Mouse (Mus musculus): Measurements from ENCODE around the gene Osbpl5. TPM values are rescaled to one million over a fixed set of nuclear protein-coding genes. Genes with fewer than 3 reads are reported as not detected.
A peak's percentile ranks its signal among the peaks of the same experiment; 100 is the strongest.

Osbpl5 gene
- total RNA-seq, 2 experiments from 2014 or later = 12.7 to 18.4 TPM

DNA sequence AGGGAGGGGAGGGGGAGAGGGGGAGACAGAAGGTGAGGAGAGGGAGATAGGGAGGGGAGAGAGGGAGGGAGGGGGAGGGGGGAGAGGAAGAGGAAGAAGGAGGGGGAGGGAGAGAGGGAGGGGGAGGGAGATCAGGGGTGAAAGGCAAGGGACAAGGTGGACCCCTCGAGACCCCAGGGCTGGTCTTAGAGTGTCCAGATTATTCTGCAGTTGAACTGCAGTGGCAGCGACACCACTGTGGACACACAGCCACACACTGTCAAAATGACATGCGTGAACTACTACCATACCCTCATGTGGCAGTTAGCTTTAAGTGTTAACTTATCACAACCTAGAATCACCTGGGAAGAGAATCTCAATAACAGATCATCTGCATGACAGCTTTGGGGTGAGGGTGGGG is 7.7 kb downstream of the Osbpl5 start:
- intact Hi-C loops (cut with DNase I) = loop anchor here (5.0 kb wide), 1 partner anchor 162 kb away; no protein-coding TSS in a partner anchor
- peak; percentile 5 for DNase-seq
- H3K27ac ChIP-seq = no peak overlapping the region
- H3K4me3 ChIP-seq = no peak overlapping the region
- no peak for TF ChIP-seq CTCF (IDR thresholded peaks at IDR 0.05)

DNA sequence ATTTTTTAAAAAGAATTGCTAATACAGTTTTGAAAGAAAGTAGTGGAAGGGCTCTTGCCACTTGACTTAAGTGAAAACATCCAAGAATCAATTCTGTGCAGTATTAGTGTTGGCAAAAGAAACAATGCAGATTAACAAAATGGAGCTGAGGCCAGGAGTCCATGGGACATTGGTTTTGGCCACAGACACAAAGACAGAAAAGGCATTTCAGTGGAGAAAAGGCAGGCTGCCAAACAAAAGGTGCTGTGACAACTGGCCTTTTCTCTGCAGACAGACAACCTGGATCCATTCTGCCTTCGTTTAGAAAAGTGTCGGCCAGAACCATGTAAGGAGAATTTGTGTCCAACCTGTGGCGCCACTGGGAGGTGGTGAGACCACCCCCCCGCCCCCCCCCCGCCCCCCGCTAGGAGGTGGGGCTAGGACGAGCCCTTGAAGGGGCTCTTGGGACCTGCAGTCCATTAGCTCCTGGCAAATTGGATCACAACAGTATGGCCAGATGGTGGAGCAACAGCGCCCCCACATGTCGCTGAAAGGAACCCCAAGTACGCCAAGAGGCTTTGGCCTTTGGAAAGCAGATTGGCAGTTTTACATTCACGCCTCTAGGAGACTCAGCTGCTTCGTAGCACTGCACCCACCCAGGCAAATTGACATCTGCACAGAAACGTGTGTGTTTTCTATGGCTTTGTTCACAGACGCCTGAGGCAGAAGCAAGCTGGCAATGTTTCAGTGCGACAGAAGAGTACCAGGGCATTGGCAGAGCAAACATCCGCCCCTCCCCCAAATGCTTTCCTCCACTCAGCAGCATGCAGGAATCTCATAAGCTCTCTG is 8.5 kb downstream of the Osbpl5 start:
- peak; percentile 92 for TF ChIP-seq CTCF (IDR thresholded peaks at IDR 0.05)
- Histone ChIP-seq H3K4me3 (peak overlapping the region; percentile 45), H3K27ac (0 out of 2 replicates have a peak overlapping the region, but pooled peaks have one; percentile 49)
- DNase-seq = peak; percentile 90
- intact Hi-C loops (cut with DNase I) = loop anchor here (1.0 to 5.0 kb wide), 3 partner anchors 16 to 161 kb away; no protein-coding TSS in a partner anchor

DNA sequence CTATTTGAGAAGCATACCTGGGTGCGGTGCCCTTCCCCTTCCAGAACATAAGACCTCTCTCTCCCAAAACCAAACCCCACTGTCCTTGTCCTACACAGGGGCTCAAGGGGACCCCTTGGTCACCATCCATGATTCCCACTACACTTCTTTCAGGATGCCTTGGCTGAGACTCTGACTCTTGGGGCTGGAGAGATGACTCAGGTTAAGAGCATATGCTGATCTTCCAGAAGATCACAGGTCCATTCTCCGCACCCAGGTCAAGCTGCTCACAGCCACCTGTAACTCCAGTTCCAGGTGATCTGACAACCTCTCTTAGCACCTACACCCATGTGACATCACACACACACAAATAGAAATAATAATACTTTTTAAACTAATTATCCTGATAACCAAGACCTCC is 16.1 kb downstream of the Osbpl5 start:
- peak overlapping the region; percentile 90 for H3K4me3 ChIP-seq
- peak overlapping the region; percentile 95 for H3K27ac ChIP-seq
- intact Hi-C loops (cut with DNase I) = no loop called here
- DNase-seq = no peak
- no peak for TF ChIP-seq CTCF (IDR thresholded peaks at IDR 0.05)

DNA sequence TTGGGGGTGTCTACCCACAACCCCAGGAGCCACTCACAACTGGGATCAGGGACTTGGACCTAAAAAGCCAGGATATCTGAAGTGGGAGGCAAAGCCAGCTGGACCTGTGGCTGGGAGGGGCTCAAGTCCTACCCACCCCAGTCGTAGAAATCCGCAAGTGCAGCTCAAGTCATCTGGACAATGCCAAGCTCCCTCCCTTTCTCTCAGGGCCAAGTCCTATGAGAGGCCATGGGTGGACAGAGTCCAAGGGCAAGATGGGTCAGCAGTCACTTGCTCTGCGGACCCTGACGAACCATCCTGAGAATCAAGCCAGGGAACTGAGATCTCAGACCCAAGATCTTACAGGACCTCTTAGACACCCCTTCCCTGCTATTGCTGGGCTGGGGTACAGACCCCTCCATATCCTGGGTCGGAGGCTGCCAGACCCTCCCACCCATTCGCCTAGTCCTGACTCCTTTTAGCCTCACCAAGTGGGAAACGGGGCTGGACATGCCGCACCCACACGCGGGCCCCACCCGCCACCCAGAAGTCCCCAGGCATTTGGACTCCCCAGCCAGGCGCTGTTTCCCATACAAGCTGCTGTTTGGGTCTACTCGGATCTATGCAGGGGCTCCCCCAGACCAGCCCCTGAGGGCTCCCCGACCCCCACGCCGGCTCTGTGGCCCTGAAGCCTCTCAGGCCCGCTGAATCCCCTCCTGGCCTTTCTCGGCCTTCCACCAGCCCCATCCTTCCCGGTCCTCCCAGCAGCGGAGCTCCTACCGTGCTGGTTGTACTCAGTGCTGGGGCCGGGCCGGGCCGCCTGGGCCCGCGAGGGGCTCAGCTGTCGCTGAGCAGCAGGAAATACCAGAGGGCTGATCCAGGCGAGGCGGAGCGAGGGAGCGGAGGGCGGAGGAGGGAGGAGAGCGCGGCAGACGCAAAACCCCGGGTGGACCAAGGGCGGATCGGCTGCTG is 17.0 kb downstream of the Osbpl5 start:
- intact Hi-C loops (cut with DNase I) = no loop called here
- peak; percentile 93 for DNase-seq
- no peak for TF ChIP-seq CTCF (IDR thresholded peaks at IDR 0.05)
- Histone ChIP-seq H3K4me3 (peak overlapping the region; percentile 90), H3K27ac (peak overlapping the region; percentile 95)

DNA sequence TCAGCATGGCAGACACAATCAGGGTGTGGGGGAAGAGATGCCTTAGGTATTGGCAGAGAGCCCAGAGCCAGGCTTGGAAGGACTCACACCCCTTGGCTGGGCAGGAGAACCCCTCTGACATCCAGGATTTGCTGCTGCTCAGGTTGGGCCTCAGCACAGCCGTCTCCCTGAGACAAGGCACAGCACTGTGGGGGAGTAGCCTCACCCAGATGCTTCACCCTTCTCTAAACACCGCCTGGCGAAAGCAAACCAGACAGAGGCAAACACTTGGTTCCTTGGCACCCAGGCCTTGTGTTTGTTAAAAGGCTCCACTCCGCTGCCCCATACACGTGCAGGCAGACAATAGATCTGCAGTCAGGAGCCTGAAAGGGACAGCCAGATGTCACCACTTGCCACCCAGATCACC is 18.2 kb downstream of the Osbpl5 start:
- Histone ChIP-seq H3K4me3 (peak overlapping the region; percentile 90), H3K27ac (peak overlapping the region; percentile 95)
- no peak for TF ChIP-seq CTCF (IDR thresholded peaks at IDR 0.05)
- DNase-seq = no peak
- intact Hi-C loops (cut with DNase I) = no loop called here

DNA sequence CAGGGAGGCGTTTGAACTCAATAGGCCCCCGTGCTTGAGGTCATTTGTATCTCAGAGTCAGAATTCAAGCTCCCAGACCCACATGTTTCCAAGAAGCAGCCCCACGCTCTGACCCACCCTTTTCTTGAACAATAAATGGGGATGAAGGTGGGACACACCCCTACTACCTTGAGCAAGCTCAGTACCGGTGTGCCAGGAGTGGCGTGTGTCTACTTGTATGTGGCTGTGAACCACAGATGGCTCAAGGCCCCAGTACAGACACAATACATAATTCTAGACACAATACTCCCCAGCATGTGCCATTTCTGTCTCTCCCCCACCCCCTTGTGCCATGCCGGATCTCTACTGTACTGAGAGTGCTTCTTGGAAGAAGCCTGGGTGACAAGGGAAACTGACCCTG is 18.6 kb downstream of the Osbpl5 start:
- Histone ChIP-seq H3K27ac (peak overlapping the region; percentile 95; the same call in 1 of the 2 replicates), H3K4me3 (peak overlapping the region; percentile 90)
- TF ChIP-seq CTCF (IDR thresholded peaks at IDR 0.05) = no peak
- intact Hi-C loops (cut with DNase I) = no loop called here
- DNase-seq = no peak

DNA sequence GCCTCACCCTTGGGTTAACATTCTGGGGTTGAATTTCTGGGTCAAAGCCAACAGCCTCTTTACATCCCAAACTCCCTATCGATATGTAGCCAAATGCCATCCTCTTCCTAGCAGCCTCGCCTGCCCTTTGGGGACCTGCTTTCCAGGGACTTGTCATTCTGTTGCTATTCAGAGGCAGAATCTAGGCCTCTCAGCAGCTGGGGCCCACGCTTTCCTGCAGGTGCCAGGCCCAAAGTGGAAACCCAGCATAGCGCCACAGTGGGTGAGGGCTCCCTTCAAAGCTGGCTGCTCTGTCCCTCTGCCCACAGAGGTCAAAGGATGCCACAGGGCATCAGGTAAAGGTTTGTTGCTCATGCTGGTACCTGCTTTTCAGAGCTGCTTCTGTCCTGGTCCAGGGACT is 23.0 kb downstream of the Osbpl5 start:
- no peak for TF ChIP-seq CTCF (IDR thresholded peaks at IDR 0.05)
- Histone ChIP-seq H3K27ac (no peak overlapping the region), H3K4me3 (no peak overlapping the region)
- intact Hi-C loops (cut with DNase I) = no loop called here
- DNase-seq = no peak

DNA sequence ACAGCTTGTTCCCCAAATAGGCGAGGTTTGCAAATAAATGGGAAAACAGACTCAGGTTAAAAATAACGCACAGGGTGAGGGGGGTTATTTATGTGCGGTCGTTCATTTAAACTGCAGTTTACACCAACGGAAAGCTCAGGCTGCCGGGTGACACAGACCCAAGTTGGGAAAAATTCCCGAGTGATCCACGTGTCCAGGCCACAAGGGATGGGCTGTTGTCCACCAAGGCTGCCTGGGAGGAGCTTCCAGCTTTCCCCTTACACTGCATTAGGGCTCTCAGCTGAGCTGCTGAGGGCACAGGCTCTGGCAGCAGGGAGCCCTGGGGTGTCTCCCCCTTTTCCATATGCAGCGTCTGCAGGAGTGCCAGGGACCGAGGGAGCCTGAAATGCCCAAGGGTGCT is 26.9 kb downstream of the Osbpl5 start:
- no peak for TF ChIP-seq CTCF (IDR thresholded peaks at IDR 0.05)
- peak overlapping the region; percentile 78 for H3K27ac ChIP-seq
- DNase-seq = peak; percentile 65
- H3K4me3 ChIP-seq = peak overlapping the region; percentile 24
- intact Hi-C loops (cut with DNase I) = no loop called here

DNA sequence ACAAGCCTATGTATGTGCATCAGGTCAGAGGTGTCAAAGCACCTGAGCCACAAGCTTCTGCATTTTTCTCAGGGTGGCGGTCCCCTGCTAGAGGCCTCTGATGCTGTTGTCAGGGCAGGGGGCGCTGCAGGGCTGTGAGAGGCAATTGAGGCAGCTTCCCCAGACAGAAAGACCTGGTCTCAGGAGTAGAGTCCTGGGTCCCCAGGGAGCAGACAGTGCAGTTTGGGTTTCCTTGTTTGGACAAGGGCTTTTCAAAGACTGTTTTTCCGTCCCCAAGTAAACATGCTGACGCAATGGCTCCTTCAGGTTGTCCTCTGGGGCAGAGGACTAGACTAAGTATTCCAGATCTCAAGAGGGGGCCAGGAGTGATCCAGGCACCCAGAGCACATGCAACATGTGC is 30.4 kb downstream of the Osbpl5 start:
- peak; percentile 44 for DNase-seq
- H3K4me3 ChIP-seq = no peak overlapping the region
- no peak for TF ChIP-seq CTCF (IDR thresholded peaks at IDR 0.05)
- intact Hi-C loops (cut with DNase I) = no loop called here
- peak overlapping the region; percentile 24; the same call in 1 of the 2 replicates for H3K27ac ChIP-seq

DNA sequence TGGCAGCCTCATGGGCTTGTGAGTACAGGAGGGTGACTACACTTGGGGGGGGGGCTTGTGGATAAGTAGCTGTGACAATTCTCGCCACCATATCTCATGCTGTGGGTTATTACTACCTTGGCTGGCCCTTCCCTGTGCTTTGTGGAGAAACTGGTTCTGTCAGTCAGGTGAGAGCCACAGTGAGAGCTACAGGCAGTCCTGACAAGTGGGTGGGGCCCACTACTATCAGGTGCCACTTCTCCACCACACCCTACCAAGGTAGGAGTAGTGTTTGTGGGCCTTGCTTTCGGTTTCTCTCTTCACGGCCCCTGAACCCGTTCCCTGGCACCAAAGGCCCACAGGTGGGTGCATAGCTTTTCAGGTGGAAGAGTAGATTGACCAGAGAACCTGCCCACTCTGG is 32.9 kb downstream of the Osbpl5 start:
- Histone ChIP-seq H3K27ac (peak overlapping the region; percentile 53; the same call in 1 of the 2 replicates), H3K4me3 (no peak overlapping the region)
- DNase-seq = no peak
- TF ChIP-seq CTCF (IDR thresholded peaks at IDR 0.05) = no peak
- intact Hi-C loops (cut with DNase I) = no loop called here

DNA sequence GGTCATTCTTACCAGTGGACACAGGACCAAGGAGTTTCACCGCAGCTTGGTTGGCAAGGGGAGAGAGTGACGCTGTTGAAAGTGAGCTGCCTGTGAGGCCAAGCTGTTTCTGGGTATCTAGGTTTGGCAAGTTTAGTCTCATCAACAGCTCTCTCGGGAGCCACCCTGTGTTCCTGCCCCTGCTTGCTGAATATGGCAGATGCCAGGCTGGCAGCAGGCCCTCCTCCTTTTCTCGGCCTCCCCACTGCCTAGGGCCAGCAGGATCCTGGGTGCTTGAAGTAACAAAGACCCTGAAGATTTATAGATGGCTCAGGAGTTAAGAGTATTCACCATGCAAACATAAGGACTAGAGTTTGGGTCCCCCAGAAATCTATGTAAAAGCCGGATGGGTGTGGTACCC is 34.1 kb downstream of the Osbpl5 start:
- no peak for TF ChIP-seq CTCF (IDR thresholded peaks at IDR 0.05)
- H3K4me3 ChIP-seq = no peak overlapping the region
- H3K27ac ChIP-seq = peak overlapping the region; percentile 53; the same call in 1 of the 2 replicates
- peak; percentile 68 for DNase-seq
- intact Hi-C loops (cut with DNase I) = no loop called here

DNA sequence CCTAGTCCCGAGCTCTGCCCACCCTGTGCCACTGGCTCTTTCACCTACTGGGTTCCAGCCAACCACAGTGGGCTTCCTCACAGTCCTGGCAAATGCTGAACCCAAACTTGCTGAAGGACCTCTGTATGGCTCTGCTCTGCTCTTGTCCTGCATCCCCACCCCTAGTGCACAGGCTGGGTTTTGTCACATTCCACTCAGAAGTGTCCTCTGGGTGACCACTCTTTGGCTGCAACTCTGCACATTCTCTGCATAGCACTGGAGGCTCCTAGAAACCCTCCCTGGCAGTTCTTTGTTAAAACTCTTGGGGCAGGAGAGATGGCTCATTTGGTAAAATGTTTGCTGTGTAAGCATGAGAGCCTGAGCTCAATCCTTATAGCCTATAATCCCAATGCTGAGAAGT is 39.0 kb downstream of the Osbpl5 start:
- H3K27ac ChIP-seq = no peak overlapping the region
- intact Hi-C loops (cut with DNase I) = no loop called here
- no peak overlapping the region for H3K4me3 ChIP-seq
- no peak for TF ChIP-seq CTCF (IDR thresholded peaks at IDR 0.05)
- DNase-seq = no peak

DNA sequence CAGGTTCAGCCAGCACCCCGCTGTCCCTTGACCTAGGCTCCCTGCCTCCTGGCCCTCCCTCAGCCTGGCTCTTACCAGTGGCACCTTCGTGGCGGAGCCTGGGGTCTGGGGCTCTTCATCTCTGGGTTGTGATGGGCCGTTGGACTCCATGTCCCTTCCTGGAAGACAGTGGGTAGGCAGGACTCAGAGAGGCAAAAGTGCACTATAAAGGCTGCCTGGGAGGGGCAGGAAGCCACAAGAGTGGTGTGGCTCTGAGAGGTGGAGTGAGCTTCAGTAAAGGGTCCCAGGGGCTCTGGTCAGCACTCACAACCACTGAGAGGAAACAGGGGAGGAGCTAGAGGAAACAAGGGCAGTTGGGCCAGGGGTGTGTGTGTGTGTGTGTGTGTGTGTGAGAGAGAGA is 43.4 kb downstream of the Osbpl5 start:
- no peak for DNase-seq
- TF ChIP-seq CTCF (IDR thresholded peaks at IDR 0.05) = no peak
- Histone ChIP-seq H3K4me3 (no peak overlapping the region), H3K27ac (peak overlapping the region; percentile 3; the same call in 1 of the 2 replicates)
- intact Hi-C loops (cut with DNase I) = no loop called here
